Mouse (Mus musculus): Measurements from ENCODE around the gene Tbx3.

Tbx3 gene

GRCm38 (mm10) chr5:119709826-119710559 lies 39.5 kb downstream of the Tbx3 start:
- DNase-seq, result no peak

GRCm38 (mm10) chr5:119710756-119711155 lies 40.3 kb downstream of the Tbx3 start:
- DNase-seq, result no peak

GRCm38 (mm10) chr5:119711626-119712025 lies 41.2 kb downstream of the Tbx3 start:
- no peak for DNase-seq

GRCm38 (mm10) chr5:119712679-119713246 lies 42.3 kb downstream of the Tbx3 start:
- peak; percentile 65 to 91 for DNase-seq

GRCm38 (mm10) chr5:119720471-119721265 lies 50.2 kb downstream of the Tbx3 start:
- no peak for DNase-seq

GRCm38 (mm10) chr5:119732978-119733377 lies 62.5 kb downstream of the Tbx3 start:
- peak; percentile 7 to 25 for DNase-seq
